Mouse (Mus musculus) liver, adult 2 months (tissue): ENCODE results near the gene Tent5c.

Source experiments
- CTCF ChIP-seq: fragments of 200-500 bp; IDR thresholded peaks from 2 replicates; pipeline ENCODE4 v1.5.1; 2011; ENCODE audit warnings: low read depth, low read length, control low read depth
- POLR2A ChIP-seq: fragments of 200-500 bp; IDR thresholded peaks from 2 replicates; pipeline ENCODE4 v1.6.1; 2011; ENCODE audit warnings: low read length, control low read depth; ENCODE audit not compliant: insufficient read depth; ENCODE audit errors: extremely low read depth

GRCm38 (mm10) chr3:100443798-100444500, 45.2 kb downstream of the Tent5c start:
- TF ChIP-seq CTCF (no peak), POLR2A (no peak)
